Mouse (Mus musculus) right cerebral cortex, postnatal 4 days (tissue): ENCODE data around the gene Mpdz.
A peak's percentile ranks its signal among the peaks of the same experiment; 100 is the strongest.

Experiments
- DNase-seq: peaks from one replicate; pipeline ENCODE4 v3.0.0-alpha.2; 2022

The Mpdz gene

DNA sequence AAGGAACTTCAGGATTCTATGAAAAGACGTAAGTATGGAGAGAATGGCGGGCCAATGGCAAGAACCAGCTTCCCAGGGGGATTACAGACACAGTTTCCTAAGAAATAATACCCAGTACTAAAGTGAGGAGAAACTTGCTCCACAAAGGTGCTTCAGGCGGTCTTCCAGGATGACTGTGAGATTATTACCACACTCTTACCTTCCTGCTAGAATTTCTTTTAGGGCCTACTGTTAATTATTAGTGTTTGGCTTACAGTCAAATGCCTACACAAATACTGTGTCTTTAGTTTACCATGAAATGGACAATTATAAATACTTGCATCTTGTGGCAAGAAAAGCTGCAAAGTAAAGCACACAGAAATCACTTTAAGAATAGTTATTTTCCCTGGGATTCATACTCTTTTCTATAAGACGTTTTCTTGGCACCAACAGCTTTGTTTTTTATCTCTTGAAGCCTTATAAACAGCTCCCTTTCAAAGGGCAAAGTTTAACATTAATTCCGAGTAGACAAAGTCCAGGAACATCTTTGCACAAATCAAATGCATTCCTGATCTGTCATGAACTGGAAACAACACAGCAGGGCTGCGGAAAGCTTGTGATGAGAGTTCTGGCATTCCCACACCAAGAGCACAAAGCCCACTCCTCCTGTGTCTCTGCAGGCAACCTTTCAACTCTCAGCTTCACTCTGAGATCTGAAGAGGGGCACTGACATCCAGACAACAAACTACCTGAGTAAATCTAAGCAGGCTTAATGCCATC, 166.5 kb downstream of the Mpdz start:
- no peak for DNase-seq

DNA sequence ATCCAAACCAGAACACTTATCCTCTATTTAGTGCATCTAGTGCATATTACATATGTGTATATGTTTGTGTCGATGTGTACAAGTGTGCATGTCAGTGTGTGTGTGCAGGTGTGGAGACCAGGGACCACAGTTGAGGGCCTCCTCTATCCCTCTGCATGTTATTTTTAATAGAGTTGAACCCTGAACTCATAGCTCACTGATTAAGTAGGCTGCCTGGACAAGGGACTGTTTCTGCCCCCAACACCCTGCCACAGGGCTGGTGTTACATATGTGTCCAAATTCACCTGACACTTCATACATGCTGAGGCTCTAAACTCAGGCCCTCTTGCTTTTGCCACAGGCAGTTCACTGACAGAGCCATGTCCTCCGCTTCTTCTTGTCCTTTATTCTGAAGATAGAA, 169.5 kb downstream of the Mpdz start:
- no peak for DNase-seq

DNA sequence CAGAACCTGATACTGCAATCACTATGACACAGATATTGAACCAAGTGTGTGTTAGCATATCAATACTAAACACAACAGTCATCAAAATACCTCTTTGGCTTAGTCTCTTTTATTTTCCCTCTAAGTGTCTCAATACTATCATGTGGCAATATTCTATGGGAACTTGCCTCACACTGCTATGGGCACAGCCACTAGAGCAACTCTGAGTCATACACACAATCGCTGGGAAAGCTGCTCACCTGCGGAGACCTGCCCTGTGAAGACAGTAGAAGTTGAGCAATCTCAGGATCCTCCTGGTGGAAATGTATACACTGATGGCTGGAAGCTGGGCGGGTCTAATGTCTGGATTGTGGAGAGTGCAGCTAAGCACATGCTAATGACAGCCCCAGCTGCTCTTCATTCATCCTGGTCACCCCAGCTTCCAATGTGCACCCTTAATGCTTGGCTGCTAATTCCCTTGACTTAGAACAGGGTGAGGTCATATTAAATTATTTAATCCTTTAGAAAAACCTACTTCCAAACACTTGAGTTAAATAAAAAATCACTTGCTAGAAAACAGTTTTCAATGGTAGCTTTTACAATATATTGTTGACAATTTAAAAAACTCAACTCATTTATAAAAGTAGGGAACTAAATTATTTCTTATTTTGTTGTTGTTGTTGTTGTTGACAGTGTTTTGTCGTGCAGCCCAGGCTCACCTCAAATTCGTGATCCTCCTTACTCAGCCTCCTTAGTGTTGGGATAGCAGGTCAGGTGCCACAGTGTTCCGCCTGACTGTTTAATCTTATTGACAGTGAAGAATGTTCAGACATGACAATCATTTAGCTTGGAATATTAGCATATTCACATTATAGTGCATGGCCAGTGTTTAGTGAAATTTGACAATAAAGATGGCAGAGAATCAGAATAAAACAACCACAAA, 189.5 kb downstream of the Mpdz start:
- no peak for DNase-seq

DNA sequence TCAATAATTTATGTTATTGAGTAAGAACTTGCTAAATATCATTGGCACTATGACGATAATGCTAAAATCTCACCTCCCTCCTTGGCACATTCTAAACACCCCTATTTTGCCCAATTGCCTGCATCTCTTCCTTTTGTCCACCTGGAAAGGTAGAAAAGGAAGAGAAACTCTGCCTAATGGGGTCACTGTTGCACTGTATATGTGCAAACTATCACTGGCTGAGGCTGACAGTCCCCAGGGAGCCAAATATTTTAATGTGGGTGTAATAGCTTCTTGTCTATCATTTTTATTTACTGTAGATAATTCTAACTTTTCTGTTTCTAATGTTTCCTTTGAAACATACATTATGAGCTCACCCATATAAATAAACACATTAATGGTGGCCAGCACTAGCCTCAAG, 190.3 kb downstream of the Mpdz start:
- DNase-seq = no peak

DNA sequence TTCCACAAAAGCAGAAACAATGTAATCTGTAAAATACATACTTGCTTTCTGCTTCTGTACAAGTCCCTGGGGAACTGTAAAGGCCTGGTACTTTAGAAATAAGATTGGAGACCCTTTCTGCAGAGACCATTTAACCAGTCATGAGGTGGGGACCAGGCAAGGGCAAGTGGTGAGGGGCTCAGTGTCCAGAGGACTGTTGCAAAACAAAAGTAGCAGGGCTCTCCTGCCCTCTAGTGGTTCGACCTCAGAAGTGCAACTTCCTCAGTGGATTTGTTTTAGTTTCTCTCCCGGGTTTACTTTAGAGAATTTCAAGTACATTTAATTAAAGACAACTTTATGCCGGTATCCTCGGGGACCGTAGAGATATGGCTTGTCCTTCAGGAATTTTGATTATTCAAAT, 190.7 kb downstream of the Mpdz start:
- DNase-seq = peak; percentile 52

DNA sequence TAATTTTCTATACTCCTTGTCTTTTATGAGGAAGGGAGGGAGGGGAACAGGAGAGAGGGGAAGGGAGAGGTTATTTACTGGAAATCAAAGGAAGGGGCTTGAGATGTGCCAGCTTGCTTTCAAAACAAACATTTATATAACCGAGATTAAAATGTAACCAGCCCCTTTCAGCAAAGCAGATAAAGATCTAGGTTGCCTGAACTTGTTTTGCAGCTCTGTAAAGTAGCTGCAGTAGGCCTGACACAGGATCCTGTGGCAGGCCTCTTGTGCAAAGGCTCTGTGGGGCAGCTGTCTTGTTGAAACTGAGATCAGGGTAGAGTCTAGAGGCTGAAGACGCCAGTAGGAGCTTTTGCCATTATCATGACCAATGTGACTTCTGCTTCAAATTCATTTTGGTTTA, 193.4 kb downstream of the Mpdz start:
- no peak for DNase-seq

DNA sequence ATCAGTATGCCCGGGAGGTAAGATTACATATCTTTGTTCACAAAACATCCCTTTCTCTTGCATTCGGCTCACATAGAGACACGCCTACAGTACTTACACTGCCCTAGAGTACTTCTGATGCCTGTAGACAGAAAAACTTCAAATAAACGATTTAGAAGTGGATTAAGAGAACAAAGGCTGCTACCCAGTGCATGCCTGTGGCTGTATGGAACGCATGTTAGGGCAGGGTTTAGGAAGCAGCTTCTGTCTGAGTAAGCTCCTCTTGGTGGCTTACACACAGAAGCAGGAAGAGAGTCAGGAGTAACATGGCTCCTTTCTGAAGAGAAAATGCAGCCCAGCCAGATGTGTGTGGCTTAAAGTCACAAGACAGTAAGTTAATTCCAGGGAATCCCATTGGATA, 206.4 kb downstream of the Mpdz start:
- DNase-seq = no peak
